Mouse (Mus musculus): Measurements from ENCODE around the gene Gnb1l.

Gnb1l gene

DNA sequence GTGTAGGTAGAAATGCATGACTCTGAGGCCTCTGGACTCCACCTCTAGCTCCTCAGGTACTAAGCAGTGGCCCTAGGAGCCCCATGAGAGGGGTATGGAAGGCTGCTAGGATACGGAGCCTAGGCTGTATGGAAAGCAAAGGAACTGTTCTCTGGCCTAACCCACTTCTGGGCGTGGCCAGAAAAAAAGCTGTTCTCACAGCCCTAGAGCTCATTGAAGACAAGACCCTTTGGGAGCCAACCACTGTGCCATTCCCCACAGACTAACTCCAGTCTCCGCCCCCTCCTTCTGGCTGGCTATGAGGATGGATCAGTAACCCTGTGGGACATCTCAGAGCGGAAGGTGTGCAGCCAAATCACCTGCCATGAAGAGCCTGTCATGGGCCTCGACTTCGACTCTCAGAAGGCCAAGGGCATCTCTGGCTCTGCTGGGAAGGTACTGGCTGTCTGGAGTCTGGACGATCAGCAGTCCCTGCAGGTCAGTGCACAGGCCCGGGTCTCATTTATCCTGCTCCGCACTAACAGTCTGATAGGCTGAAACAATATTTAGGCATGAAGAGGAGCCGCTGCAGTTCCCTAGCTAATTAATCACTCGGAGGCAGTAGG lies 53.7 kb downstream of the Gnb1l start:
- DNase-seq: no peak

DNA sequence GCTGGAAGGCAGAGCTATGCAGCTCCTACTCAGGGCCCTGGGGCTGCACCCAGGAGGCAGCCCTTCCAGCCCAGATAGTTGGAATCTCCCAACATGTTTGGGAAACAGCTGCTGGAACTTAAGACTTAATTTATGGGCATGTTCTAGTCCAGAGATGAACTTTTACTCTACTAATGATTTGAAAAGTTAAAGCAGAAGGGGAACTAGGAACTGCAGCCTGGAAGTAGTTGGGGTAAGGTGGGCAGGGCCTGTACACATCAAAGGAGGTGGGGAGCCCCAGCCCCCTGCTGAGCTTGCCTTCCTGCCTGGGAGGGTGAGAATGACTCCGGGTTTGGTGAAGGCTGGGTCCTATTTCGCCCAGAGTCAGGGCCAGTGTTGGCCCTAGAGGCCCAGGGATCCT lies 56.2 kb downstream of the Gnb1l start:
- DNase-seq: no peak

DNA sequence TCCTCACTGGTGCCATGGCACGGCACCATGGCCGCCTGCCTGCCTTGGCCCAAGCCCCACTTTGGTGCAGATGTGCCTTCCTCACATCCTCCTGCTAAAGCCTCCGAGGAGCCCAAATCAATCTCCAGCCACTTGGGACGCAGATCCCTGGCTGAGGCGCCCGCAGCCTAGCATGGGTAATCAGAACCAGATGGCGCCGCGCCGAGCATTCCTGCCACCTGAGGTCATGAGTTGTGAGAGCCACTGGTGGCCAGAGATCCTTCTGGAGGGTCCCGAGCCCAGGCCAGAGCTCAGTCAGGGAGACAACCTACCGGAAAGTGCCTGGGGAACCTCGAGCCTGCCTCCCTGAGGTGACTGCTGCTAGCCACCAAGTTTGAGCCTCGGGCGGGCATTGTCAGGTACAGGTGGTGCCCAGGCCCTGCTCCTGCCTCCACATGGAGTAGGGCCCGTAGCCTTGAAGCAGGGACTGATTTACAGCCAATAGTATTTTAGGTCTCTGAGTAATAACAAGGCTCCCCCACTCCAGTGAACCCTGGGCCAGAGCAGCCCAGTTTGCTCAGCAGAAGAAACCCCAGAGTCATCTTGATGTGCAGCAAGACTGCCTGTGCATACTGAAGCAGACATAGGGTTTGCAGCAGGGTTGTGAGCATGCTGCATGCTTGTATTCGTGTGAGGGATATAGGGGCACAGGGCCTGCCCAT lies 56.9 kb downstream of the Gnb1l start:
- no peak for DNase-seq

DNA sequence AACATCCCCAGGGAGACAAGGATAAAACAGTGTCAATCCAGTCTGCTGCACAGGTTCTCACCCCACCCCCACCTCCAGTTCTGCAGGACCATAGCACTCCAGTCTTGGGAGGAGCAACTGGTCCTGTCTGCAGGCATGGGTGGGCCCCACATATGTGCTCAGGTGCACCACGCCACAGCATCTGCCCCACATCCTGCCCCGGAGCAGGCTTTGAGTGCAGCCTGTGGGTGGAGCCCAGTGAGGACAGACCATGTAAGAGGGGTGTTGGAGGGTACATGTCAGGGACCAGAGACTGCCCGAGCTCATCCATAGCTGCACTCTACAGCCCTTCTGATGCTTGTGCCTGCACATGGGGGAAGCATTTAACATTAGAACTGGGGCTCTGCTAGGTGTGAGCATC lies 57.9 kb downstream of the Gnb1l start:
- no peak for DNase-seq

DNA sequence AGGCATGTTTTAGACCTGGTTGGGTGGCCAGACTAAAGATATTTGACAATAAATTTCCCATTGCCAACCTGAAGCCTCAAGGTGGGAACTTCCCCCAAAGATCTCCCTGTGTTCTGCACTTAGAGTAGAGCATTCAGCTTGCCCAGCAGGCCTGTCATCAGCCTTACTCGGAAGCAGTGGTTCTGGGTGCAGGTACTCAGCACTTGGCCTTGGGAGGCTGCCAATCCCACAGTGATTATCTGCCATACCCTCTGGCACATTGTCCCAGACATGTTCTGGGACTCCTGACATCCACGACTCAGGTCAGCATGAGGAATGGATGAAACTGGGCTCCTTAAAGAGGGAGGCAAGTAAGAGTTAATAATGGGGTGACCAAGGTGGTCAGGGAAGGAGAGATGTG lies 66.0 kb downstream of the Gnb1l start:
- no peak for DNase-seq

DNA sequence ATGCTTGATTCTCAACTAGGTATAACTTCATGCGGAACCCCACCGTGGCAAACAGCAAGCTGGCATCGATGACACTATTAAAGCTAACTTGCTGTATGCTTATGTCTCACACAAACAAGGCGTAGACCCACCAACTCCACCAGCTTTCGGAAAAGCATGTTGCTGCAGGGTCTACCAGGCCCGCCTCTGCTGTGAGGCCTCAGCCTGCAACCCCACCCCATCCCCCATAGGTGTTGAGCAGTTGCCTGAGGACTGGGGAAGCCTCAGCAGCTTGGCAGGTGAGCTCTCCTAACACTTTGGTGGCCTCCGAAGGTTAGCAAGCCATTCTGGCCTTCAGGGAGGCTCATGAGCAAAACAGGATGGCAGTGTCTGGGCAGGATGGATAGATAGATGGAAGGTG lies 70.1 kb downstream of the Gnb1l start:
- DNase-seq: no peak

DNA sequence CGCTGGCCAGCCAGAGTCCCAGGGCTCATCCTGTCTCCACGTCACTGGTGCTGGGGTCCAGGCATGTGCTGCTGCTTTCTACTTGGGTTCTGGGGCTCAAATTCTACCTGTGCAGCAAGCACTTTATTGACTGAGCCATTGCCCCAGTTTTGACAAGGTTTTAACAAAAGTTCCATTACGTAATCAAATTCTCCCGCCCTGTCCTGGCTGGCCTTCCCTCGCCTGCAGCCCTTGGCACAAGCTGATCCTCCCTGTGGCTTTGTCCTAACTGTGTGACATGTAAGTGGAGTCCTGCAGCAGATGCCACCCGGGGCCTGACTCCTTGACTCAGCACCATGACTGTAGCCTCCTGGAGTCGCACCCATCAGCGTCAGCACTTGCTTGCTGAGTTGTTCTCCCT lies 75.7 kb downstream of the Gnb1l start:
- no peak for DNase-seq

DNA sequence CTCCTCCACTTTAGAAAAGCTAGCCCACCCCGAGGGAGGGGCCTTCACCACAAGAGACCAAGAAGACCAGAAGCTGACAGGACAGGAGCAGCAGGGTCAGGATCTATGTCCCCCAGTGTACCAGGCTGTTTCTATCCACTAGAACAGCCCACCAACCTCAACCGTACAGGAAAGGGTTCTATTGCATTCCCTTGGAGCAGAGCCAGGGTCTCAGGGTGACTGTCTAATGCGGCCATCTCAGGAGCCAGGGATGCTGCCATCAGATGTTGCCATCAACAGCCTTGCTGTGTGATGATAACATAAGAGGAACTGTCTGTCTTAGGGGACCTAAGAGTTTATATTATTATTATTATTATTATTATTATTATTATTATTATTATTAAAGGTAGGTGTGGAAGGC lies 78.6 kb downstream of the Gnb1l start:
- no peak for DNase-seq

DNA sequence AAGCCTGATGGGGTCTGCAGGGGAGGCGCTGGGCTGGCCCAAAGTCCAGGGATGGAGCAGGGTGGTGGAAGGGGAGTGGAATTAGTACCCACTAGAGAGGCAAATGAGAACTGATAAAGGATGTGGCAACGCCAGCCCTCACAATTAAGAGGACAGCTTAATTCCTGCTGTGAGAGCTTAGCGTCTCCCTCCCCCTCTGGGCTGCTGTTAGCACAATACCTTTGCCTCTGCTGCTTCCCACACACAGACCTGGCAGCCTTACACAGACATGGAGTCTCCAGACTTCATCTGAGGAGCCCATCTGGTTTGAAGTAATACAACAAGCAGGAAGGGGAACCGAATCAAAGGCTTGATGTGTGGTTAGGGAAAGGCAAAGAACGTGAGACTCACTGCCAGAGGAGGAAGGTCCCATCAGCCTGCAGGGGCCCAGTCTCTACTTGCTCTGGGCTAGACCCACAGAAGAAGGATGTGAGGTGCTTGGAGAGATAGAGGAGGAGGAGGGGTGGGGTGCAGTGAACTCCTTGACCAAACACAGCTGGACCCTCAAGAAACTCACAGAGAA lies 79.2 kb downstream of the Gnb1l start:
- DNase-seq: no peak

DNA sequence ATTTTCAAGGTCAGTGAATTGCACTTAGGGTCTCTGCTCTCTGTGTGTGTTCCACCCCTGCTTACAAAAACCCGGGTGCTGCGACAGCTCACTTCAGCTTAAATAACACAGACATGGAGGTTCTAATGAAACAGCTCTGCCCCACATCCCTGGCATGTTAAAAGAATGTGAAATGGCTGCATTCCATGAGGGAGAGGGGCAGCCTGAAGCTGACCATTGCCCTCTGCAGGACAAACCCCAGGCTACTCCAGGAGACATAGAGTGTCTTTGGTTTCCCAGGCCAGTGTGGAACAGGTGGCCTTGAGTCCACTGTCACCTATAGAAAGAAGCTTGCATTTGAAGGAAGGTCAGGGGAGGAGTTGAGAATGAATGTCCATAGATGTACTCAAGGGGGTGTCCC lies 81.9 kb downstream of the Gnb1l start:
- no peak for DNase-seq

DNA sequence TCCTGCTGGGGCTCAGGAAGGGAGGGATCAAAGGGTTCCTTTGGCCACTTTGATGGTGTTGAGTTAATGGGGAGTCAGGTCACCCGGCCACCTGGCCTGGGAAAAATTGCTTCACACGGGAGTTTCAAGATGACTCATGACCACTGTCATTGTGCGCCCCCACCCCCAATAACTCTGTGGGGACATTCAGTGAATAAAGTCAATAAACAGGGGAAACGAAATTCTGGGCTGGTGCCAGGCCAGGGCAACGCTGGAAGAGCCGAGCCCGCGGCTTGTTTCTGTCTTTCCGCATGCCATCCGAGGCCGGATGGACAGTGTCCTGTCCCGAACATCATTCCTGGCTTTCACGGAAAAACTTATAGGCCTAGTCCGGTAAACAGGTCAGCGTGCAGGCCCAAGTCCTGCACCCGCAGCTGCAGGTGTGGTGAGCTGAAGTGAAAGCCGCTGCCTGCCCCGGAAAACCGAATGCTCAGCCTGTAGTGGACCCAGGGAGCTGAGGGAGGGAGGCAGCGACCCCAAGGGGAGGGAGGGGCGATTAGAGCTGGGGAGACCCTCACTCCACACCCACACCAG lies 82.6 kb downstream of the Gnb1l start:
- DNase-seq: no peak

DNA sequence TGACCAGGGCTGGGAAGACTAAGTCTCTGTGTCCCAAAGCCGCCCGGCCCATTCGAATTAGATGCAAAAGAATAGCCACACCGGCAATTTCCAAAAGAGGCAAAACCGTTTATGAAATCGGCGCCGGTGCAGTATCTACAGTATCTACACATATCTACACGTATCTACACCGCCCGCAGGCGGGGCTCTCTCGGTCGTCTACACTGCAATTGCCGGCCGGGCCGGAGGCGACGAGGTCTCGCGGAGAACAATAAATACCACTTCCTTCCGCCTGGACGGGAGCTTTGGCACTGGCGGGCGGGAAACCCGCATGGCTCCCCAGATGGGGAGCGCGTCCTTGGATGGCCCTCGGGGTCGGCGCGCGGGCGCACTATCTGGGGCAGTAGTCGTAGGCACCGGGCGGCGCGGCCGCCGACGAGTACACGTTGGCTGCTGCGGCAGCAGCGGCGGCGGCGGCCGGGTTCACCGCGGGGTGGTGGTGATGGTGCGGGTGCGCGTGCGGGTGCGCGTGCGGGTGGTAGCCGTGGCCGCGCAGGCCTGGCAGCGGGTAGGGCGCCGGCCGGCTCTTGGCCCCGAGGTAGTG lies 83.2 kb downstream of the Gnb1l start:
- no peak for DNase-seq

DNA sequence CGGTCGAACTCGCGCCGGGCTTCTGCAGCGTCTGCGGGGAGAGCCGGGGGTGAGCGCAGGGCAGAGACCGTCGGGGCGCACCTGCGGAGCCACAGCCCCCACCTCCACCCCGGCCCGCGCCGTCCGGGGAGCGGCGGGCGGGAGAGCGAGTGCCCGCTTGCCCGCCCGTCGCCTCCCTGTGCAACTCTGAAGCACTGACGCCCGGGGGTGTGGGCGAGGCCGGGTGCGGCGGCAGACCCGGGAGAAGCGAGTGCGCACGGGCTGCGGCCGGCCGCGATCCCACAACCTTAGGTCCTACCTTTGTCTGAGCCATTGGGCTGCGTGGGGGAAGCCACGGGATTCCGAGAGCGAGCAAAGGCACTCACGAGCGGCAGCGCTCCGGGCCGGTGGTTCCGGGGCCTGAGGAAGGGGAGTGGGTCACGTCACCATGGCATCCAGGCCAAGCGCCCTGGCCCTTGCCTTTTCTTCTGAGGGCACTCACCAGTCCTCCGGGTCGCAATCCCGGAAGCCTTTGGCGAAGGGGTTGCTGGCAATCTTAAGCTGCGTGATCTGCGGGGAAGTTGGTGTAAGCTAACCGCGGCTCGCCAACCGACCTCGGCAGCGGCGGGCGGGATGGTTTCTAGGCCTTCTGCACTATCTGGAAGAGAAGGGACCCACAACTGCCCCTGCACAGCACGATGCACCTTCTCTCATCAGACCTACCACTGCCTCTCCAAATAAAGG lies 84.1 kb downstream of the Gnb1l start:
- no peak for DNase-seq

DNA sequence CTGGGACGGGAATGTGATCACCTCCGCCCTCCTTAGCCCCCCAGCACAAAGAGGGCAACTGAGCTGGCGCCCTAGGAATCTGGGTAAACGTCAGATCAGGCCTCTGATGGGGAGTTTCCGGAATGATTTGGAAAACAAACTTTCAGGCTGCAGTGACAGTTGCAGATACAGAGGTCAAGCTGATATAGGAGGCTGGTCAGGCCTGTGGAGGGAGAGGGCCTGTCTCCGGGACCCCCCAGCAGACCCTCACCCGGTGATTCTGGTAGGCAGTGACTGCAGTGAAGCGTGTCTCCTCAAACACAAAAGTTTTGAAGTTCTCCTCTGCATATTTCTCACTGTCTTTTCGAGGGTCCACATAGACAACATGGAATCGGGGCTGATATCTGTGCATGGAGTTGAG lies 84.7 kb downstream of the Gnb1l start:
- no peak for DNase-seq

DNA sequence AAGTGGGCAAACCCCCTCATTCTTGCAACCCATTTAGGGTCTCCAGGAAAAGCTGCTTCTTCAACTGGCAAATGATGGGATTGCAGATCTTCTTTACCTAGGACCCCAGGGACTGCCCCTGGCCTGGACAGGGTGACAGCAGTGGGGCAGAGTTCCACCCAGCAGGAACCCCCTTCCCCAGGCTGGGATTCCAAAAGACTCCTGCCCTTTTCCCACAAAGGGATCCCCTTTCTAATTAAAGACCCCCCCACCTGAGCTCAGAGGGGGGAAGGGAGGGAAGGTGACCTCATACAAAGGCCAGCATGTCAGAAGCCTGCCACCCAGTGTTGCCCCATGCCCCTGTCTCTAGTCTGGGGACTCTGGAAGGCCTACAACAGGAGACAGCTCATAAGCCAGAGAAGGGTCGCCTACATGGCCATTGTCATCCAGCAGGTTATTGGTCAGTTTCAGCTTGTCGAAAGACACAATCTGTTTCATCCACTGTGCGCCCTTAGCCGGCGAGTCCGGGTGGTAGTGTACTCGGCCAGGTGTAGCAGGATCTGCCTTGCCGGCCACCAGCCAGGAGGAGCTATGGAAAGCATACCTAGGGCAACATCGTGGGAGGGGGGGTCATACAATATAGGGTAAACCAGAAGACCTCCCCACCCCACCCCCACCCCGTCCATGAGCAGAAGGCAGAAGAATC lies 85.3 kb downstream of the Gnb1l start:
- DNase-seq: no peak

DNA sequence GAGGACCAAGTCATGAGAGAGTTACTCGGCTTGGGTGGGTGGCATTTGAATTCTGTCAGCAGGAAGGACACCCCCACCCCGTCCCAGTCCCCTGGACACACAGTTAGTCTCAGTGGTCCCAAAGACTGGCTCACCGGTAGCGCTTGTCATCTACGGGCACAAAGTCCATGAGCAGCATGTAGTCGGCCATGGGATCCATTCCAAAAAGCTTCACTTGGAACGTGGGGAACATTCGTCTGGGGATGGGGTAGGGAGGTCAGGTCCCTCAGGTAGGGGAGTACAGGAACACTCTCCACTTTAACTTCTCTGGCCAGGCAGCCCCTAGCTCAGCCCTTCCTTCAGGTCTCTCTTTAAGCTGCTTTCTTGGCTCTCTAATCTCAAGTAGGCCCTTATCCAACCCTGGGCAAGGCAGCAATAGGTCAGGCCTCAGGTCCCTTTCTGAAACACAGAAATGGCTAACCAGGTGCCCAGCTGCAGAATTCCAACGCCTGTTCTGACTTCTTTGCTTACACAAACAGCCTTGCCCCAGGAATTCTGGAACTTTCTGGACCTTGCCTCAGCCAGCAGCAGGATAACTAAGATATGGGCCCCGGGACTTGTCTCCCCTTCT lies 86.5 kb downstream of the Gnb1l start:
- DNase-seq: no peak

DNA sequence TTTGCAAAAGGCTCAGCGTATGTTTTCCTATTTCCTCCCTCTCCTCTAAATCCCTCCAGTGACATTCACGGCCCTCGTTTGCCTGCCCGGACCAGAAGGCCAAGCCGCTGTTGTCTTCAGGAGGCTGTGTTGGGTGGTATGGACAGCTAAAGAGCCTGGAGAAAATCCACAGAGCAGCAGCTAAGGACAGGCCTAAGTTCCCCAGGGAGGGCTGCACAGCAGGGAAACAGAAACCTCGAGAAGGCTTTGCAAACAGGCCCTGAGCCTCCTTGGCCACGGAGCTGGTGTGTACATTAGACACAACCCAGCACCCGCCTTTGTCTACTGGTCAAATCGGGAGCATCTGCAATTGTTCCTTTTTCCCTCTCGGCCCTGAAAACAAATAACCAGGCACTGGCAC lies 87.2 kb downstream of the Gnb1l start:
- no peak for DNase-seq

DNA sequence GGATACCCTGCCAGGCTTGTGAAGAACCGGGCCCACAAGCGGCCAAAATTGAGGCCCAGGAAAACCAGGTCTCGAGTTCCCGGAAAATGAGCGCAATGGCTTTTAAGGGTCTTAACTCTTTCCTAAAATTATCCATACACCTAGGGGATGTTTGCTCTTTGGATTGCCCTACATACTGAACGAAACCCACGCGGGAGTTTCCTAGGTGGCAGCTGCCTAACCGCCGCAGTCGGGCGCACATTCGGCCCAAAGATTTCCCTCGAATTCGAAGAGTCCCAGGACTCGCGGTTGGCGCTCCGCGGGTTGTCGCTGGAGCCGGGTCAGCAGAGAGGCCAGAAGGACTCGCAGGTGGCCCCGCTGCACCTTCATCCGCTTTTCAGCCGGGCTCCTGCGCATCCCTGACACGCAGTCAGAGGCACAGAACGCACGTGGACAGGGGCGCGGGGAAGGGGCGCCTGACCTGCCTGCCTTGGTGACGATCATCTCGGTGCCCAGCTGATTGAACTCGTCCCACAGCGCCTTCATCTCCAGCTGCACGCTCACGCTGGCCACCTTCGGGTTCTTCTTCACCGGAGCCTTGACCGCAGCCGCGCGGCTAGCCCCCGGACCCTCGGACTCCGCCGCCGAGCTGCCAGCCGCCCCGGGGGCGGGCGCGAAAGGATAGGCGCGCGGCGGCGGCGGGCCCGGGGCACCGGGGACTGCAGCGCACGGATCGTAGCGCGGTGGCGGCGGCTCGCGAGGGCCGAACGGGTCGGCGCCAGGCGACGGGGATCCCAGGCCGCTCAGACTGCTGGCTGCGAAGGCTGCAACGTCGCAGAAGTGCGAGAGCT lies 87.8 kb downstream of the Gnb1l start:
- no peak for DNase-seq

DNA sequence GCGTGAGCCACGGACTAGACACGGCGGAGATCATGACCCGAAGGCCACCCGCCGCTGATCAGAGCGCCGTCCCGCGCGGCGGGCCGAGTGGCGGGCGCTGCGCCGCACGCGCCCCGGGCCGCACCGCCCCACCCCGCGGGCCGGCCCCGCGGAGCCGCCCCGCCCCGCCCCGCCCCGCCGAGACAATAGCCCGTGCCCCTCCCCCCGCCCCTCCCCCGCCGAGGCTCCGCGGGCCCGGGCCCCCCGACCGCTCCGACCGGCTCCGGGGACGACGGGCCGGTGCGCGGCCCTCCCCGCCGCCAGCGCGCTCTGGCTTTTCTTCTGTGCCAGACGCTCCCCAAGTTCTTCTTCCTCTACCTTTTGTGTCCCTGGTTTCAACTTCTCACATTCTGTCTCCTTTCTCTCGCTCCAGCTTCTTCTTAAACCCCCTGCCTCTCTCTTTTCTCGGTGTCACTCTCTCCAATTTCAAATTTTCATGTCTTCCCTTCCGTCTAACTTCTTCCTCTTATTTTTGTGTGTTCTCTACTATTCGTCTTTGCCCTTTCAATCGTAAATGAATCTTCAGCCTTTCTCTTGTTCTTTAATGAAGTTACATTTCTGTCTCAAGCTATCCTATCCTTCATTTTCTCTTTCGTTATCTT lies 88.5 kb downstream of the Gnb1l start:
- no peak for DNase-seq

DNA sequence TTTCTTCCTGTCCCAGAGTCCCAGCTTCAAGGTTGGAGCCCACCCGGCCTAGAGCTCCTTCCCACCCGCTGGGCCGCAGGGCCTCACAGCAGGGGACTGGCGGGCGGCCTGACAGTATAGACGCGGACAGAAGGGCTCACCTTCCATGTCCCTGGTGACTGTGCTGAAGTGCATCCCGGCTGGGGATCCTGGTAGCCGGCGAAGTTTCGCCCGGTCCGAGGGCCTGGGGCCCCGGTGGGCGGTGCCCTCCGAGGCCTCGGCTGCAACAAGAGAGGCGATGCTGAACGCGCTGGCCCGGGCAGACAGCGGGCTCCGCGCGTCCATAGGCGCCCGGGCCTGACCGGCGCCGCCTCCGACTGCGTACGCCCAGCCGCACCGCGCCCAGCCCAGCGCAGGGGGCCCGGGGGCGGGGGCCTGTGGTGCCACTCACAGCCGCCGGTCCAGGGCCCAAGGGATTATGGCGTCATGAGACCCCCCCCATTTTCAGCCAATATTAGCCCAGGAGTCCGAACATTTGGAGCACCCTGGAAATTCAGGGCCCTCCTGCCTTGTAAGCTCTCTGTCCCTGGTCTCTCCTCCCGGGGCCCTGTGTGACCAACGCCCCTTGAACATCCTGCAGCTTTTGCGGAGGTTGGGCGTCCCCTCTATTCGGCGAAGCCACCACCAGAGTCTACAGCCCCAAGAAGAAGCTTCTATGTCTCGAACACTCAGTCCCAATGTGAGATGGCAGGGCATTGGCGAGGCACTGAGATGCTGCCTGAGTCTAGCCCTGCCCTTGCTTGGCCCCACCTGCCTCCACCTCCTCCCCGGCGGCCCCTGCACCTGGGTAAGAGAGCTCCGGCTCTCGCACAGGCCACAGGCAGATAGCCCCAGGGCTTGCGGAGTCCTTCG lies 89.6 kb downstream of the Gnb1l start:
- no peak for DNase-seq

Measured in cerebellum, adult 11-12 months (tissue).